Mouse (Mus musculus) kidney, postnatal 0 days (tissue): ENCODE measurements at regions not wholly inside any gene's neighbourhood (a gene's known extent, or its start where the extent isn't known, plus 50 kb on each side); places are given as distances from the start of the nearest gene placed in this dataset.

Experiments used
- ATAC-seq: fragments of 200-750 bp; cut with Nextera tagmentation; replicated peaks from 2 replicates; pipeline ENCODE4 v1.8.0; 2017; ENCODE audit warnings: low read depth, moderate number of reproducible peaks, moderate TSS enrichment, moderate library complexity; ENCODE audit not compliant: low FRiP score
- DNase-seq: peaks from one replicate; pipeline ENCODE4 v3.0.0-alpha.2; 2016; ENCODE audit warnings: low spot score
- H3K27ac ChIP-seq: fragments of 300-500 bp; sonication (generic); 2 replicates; pipeline ENCODE4 v1.5.1; 2014; ENCODE audit warnings: mild to moderate bottlenecking
- H3K27me3 ChIP-seq: fragments of 300-500 bp; sonication (generic); 2 replicates; pipeline ENCODE4 v1.6.1; 2014; ENCODE audit warnings: low read length, mixed read lengths; ENCODE audit not compliant: insufficient read depth
- H3K36me3 ChIP-seq: fragments of 300-500 bp; sonication (generic); 2 replicates; pipeline ENCODE4 v1.6.1; 2014; ENCODE audit warnings: low read length, mixed read lengths; ENCODE audit not compliant: insufficient read depth
- H3K4me1 ChIP-seq: fragments of 300-500 bp; sonication (generic); replicated peaks from 2 replicates; pipeline ENCODE4 v1.6.1; 2014; ENCODE audit warnings: antibody characterized with exemption, low read length, mixed read lengths; ENCODE audit not compliant: insufficient read depth
- H3K4me2 ChIP-seq: fragments of 300-500 bp; sonication (generic); 2 replicates; pipeline ENCODE4 v1.6.1; 2014; ENCODE audit warnings: mild to moderate bottlenecking, low read length, moderate library complexity, mixed read lengths
- H3K4me3 ChIP-seq: fragments of 300-500 bp; sonication (generic); replicated peaks from 2 replicates; pipeline ENCODE4 v1.5.1; 2014; ENCODE audit warnings: low read depth, low read length
- H3K9ac ChIP-seq: fragments of 300-500 bp; sonication (generic); 2 replicates; pipeline ENCODE4 v1.6.1; 2014; ENCODE audit warnings: low read depth, low read length
- H3K9me3 ChIP-seq: fragments of 300-500 bp; sonication (generic); replicated peaks from 2 replicates; pipeline ENCODE4 v1.6.1; 2016; ENCODE audit warnings: low read length, inconsistent platforms, mixed read lengths
- CTCF ChIP-seq: IDR thresholded peaks from 2 replicates; pipeline ENCODE4 v1.5.1; 2016; ENCODE audit warnings: antibody characterized with exemption, low read depth, mild to moderate bottlenecking, moderate library complexity
- WGBS: fragments of 180-500 bp; shearing (Covaris S2); extraction: QIAGEN DNeasy Blood & Tissue Kit; methylation state at CpG from one replicate; pipeline ENCODE4 v1.1.7; 2014; 5-methylcytosine and 5-hydroxymethylcytosine counted together

DNA sequence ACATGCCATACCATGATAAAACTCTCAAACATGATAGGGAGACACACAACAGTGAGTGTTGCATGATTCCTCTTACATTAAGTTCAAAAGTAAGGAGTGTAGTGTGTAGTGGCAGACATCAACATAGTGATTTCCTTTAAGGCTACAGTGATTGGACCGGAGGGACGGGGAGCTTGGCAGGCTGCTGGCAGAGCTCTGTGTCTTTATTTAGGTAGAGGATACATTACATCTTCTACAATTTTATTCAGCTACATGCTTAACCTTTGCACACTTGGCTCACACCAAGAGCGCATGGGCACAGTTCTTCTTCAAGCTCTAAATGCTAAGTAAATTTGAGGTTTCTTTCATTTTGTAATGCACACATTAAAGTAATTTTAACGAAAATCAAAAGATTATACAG lies 194.6 kb upstream of the Pter start:
- no peak for DNase-seq
- H3K27ac ChIP-seq = no peak overlapping the region
- no peak overlapping the region for H3K4me3 ChIP-seq
- WGBS = 68% methylated on average over 4 of the region's 4 CpGs
- no peak for TF ChIP-seq CTCF
- H3K4me1 ChIP-seq = no peaks in the 10 kb centered on the region
- no peaks in the 10 kb centered on the region for H3K9me3 ChIP-seq
- no peak for ATAC-seq
- no peaks in the 10 kb centered on the region for H3K27me3 ChIP-seq
- H3K36me3 ChIP-seq = no peaks in the 10 kb centered on the region
- no peak overlapping the region for H3K9ac ChIP-seq
- H3K4me2 ChIP-seq = no peak overlapping the region

DNA sequence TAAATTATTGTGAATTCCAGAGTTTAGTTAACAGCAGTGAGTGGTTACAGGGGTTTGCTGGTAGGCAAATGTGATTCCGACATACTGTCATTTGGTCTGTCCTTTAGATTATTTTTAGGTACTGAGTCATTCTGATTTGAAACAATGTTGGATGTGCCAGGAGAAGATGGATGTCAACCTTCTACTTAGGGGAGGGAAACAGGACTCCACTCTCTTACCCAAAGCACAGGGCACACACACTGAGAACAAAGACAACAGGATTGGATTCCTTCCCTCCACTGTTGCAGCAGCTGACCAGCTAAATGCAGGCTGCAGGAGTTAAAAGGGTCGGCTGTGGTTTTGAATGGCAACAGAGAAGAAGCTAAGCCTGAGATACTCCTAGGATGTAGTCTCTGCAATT lies 186.7 kb upstream of the Pter start:
- no peak overlapping the region for H3K4me3 ChIP-seq
- no peaks in the 10 kb centered on the region for H3K4me1 ChIP-seq
- H3K36me3 ChIP-seq = no peaks in the 10 kb centered on the region
- 52% methylated on average over 2 of the region's 2 CpGs for WGBS
- ATAC-seq (no peak), DNase-seq (no peak)
- H3K9me3 ChIP-seq = no peaks in the 10 kb centered on the region
- H3K9ac ChIP-seq = no peak overlapping the region
- H3K4me2 ChIP-seq = no peak overlapping the region
- TF ChIP-seq CTCF = no peak
- H3K27me3 ChIP-seq = no peaks in the 10 kb centered on the region
- no peak overlapping the region for H3K27ac ChIP-seq

DNA sequence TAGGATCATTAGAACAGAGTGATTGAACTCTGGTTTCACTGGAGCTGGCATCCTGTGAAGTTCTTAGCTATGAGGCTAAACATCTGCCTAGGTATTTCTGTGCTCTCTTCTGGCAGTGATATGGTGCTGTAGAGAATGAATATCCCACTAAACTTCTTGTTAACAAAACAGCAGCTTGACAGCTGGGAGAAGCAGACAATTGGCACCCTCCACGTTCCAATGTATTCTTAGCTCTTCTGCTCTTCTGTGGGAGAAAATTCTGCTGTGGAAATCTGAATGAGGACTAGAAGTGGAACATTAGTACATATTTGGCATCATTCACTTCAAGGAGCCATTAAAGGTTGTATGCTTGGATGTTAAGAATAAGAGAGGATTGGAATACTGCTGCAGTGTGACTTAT lies 177.0 kb upstream of the Pter start:
- H3K4me2 ChIP-seq = no peak overlapping the region
- no peak overlapping the region for H3K9ac ChIP-seq
- H3K9me3 ChIP-seq = no peaks in the 10 kb centered on the region
- H3K4me1 ChIP-seq = no peaks in the 10 kb centered on the region
- no peaks in the 10 kb centered on the region for H3K36me3 ChIP-seq
- 64% methylated on average over 1 of the region's 1 CpGs for WGBS
- no peak overlapping the region for H3K27ac ChIP-seq
- no peak for TF ChIP-seq CTCF
- no peak for ATAC-seq
- no peaks in the 10 kb centered on the region for H3K27me3 ChIP-seq
- no peak overlapping the region for H3K4me3 ChIP-seq
- no peak for DNase-seq

DNA sequence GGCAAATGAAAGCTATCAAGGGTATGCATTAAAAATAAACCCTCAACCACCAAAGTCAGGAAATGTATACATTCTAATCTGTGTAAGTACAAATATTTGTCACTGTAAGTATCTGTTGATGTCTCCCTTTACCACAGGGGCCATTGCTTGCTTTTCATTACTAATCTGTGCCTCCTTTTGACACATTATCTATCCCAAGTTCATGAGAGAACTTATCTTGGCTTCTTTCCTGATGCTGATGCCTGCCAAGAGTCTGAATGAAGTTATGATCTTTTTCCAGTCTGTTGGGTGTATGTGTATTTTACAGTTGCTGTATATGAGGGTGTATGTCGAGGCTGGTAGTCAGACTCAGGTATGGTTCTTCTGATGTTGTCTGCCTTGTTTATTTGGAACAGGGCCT lies 165.0 kb upstream of the Pter start:
- H3K4me3 ChIP-seq = no peak overlapping the region
- no peaks in the 10 kb centered on the region for H3K27me3 ChIP-seq
- no peak overlapping the region for H3K4me2 ChIP-seq
- no peak overlapping the region for H3K27ac ChIP-seq
- TF ChIP-seq CTCF = no peak
- no peaks in the 10 kb centered on the region for H3K9me3 ChIP-seq
- H3K4me1 ChIP-seq = no peaks in the 10 kb centered on the region
- no peak overlapping the region for H3K9ac ChIP-seq
- ATAC-seq = no peak
- no peak for DNase-seq
- 60% methylated on average over 1 of the region's 1 CpGs for WGBS
- no peaks in the 10 kb centered on the region for H3K36me3 ChIP-seq

DNA sequence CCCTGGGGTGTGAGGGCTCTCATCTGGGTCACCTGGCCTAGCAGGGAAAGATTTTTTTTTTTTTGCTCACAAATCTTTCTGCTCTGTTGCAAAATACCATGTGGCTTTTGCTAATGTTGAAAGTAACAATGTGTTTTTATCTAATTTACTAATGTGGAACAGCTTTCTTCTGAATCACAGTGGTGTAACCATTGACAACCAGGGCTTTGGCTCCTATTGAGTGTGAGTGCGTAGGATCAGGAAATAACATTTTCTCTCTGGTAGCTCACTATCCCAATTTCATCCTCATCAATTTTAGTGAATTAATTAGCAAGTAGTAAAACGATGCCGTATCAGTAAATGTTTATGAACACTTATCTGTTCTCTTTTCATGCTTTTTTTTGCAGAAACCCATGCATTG lies 163.9 kb upstream of the Pter start:
- ATAC-seq = no peak
- TF ChIP-seq CTCF = no peak
- DNase-seq = no peak
- Histone ChIP-seq H3K4me2 (no peak overlapping the region), H3K9ac (no peak overlapping the region), H3K4me3 (no peak overlapping the region), H3K4me1 (no peaks in the 10 kb centered on the region), H3K27me3 (no peaks in the 10 kb centered on the region), H3K36me3 (no peaks in the 10 kb centered on the region), H3K9me3 (no peaks in the 10 kb centered on the region), H3K27ac (no peak overlapping the region)
- 91% methylated on average over 3 of the region's 3 CpGs for WGBS

DNA sequence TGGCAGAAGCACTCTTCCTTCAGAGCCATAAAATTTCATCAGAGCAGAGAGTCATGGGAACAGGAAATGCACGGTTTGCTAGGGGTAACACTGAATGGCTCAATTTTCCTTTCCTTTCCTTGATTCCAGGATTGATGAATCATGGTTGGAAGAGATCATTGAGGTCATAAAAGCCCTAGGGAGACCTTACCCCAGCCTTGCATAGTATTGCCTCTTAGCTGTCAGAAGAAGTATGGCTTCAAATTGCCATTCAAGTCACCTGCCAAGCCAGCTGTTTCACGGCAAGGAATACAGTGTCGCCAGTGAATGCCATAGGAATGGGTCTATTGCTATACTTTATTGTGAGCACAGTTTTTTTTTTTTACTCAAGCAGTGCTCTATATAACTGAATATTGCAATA lies 162.4 kb upstream of the Pter start:
- H3K4me1 ChIP-seq = no peaks in the 10 kb centered on the region
- no peaks in the 10 kb centered on the region for H3K27me3 ChIP-seq
- no peak for TF ChIP-seq CTCF
- WGBS = 80% methylated on average over 3 of the region's 3 CpGs
- no peaks in the 10 kb centered on the region for H3K9me3 ChIP-seq
- DNase-seq (no peak), ATAC-seq (no peak)
- no peaks in the 10 kb centered on the region for H3K36me3 ChIP-seq
- no peak overlapping the region for H3K27ac ChIP-seq
- no peak overlapping the region for H3K9ac ChIP-seq
- no peak overlapping the region for H3K4me3 ChIP-seq
- H3K4me2 ChIP-seq = no peak overlapping the region

DNA sequence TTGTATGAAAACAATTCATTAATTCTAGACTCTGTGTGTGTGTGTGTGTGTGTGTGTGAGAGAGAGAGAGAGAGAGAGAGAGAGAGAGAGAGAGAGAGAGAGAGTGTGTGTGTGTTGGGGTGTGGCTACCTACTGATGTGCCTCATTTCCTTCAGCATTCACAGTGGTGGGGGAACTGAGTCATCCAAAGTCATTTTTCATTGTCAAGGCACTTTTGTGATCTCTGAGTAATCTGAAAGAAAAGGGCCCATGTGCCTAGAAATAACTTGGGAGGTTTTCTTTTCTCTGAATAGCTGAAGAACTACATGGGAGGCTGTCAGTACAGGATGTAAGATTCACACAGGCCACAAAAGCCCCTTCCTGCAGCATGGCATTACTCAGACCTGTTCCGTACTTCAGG lies 159.3 kb upstream of the Pter start:
- no peak for ATAC-seq
- H3K9me3 ChIP-seq = no peaks in the 10 kb centered on the region

More for the DNA sequence above, 159.3 kb upstream of the Pter start:
- Histone ChIP-seq H3K36me3 (no peaks in the 10 kb centered on the region), H3K27ac (no peak overlapping the region), H3K4me2 (no peak overlapping the region), H3K27me3 (no peaks in the 10 kb centered on the region), H3K9ac (no peak overlapping the region), H3K4me3 (no peak overlapping the region), H3K4me1 (no peaks in the 10 kb centered on the region)
- no peak for TF ChIP-seq CTCF
- DNase-seq = no peak
- 64% methylated on average over 1 of the region's 1 CpGs for whole genome bisulfite sequencing
